Mouse (Mus musculus): Measurements from ENCODE around the gene Sord.

- TF ChIP-seq POLR2A (IDR thresholded peaks at IDR 0.05; ENCODE audit: insufficient read depth, low read depth, low read length) (no peak), CTCF (IDR thresholded peaks at IDR 0.05) (no peak), EP300 (IDR thresholded peaks at IDR 0.05; ENCODE audit: insufficient read depth, low read depth, low read length) (no peak)
Observed at GRCm38 (mm10) chr2:122301921-122302573, 67.5 kb downstream of the Sord start.

Data from heart, adult 2 months (tissue).